Mouse (Mus musculus): ENCODE data around the gene 2310022A10Rik.

DNA sequence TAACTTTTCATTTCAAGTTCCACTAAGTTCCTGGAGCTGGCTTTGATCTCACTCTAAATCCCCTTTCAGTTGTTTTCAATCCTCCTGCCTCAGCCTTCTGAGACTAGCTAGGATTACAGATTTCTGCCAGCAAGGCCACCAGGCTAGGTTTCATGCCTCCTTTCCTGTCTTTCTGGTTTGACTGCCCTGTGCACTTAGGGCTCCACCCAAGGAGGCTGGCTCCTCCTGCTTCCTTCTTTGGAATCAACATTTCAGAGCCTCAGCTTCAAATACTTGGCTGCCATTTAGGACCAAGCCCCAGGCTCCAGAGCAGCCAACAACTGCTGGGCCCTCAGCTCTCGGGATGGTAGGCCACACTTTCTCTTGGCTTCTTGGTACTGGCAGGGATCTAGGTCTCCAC lies 32.4 kb upstream of the 2310022A10Rik start:
- TF ChIP-seq POLR2A (IDR thresholded peaks at IDR 0.05; ENCODE audit: low read depth, low read length) (no peak), CTCF (IDR thresholded peaks at IDR 0.05; ENCODE audit: extremely low read depth, insufficient read depth, insufficient read length, insufficient replicate concordance) (no peak)

Measured in spleen, adult 2 months (tissue).